Mouse (Mus musculus): ENCODE measurements around the gene Elmo1. TPM values are rescaled to one million over a fixed set of nuclear protein-coding genes. Genes with fewer than 3 reads are reported as not detected.

Gene Elmo1
- total and polyA plus RNA-seq, 3 experiments, result 5.2 to 7.6 TPM; not detected in 1

GRCm38 (mm10) chr13:20123975-20124374, 33.6 kb downstream of the Elmo1 start:
- Histone ChIP-seq H3K4me1 (ENCODE audit: control insufficient read depth in 1 of 2, insufficient read depth in 2 of 2, low read length in 2 of 2) (no peaks in the 10 kb centered on the region; a peak in 1 of 4 replicates), H3K79me2 (ENCODE audit: control insufficient read depth, insufficient read depth, low read length, poor library complexity) (no peaks in the 10 kb centered on the region), H3K9me3 (replicated peaks; ENCODE audit: insufficient read depth, low read length) (no peaks in the 10 kb centered on the region), H3K27me3 (ENCODE audit: control insufficient read depth in 1 of 2, insufficient read depth in 2 of 2, low read length in 2 of 2) (no peaks in the 10 kb centered on the region), H3K27ac (ENCODE audit: control insufficient read depth, low read depth, low read length) (no peak overlapping the region), H3K4me3 (ENCODE audit: control insufficient read depth in 1 of 2, insufficient read depth in 1 of 2, low read depth in 2 of 2, low read length in 2 of 2) (no peak overlapping the region), H3K36me3 (ENCODE audit: control insufficient read depth in 1 of 2, insufficient read depth in 2 of 2, low read length in 2 of 2) (peaks cover 0 to 2% of the 10 kb centered on the region in 2 experiments; a peak in 2 of 4 replicates), H3K9ac (ENCODE audit: control insufficient read depth, low read depth, low read length, poor library complexity, severe bottlenecking) (no peak overlapping the region)
- TF ChIP-seq ZC3H11A (IDR thresholded peaks at IDR 0.05; ENCODE audit: low read depth, low read length) (no peak), MYC (IDR thresholded peaks at IDR 0.05; ENCODE audit: low read depth, low read length) (no peak), MEF2A (IDR thresholded peaks at IDR 0.05; ENCODE audit: extremely low read depth, insufficient replicate concordance, low read depth, low read length, poor library complexity, severe bottlenecking) (no peak), JUND (IDR thresholded peaks at IDR 0.05; ENCODE audit: low read depth, low read length) (no peak), TCF12 (IDR thresholded peaks at IDR 0.05; ENCODE audit: low read depth, low read length) (no peak), CTCF (IDR thresholded peaks at IDR 0.05 in 2 of 3, conservative IDR thresholded peaks at IDR 0.05 in 1 of 3; ENCODE audit: control insufficient read depth in 1 of 3, insufficient read depth in 1 of 3, low read depth in 2 of 3, low read length in 3 of 3, poor library complexity in 1 of 3, severe bottlenecking in 1 of 3) (no peak), USF1 (IDR thresholded peaks at IDR 0.05; ENCODE audit: low read depth, low read length) (no peak), UBTF (IDR thresholded peaks at IDR 0.05; ENCODE audit: borderline replicate concordance, insufficient read depth, low read depth, low read length) (no peak), POLR2AphosphoS5 (IDR thresholded peaks at IDR 0.05; ENCODE audit: borderline replicate concordance, low read depth, low read length) (no peak), CHD1 (IDR thresholded peaks at IDR 0.05; ENCODE audit: low read depth, low read length) (no peak)
- DNase-seq (ENCODE audit: low read depth, low spot score), result no peak

- no peak for DNase-seq (ENCODE audit: low read depth, low spot score)
- Histone ChIP-seq H3K4me1 (ENCODE audit: control insufficient read depth in 1 of 2, insufficient read depth in 2 of 2, low read length in 2 of 2) (no peaks in the 10 kb centered on the region; a peak in 1 of 4 replicates), H3K9ac (ENCODE audit: control insufficient read depth, low read depth, low read length, poor library complexity, severe bottlenecking) (no peak overlapping the region), H3K79me2 (ENCODE audit: control insufficient read depth, insufficient read depth, low read length, poor library complexity) (no peaks in the 10 kb centered on the region), H3K9me3 (replicated peaks; ENCODE audit: insufficient read depth, low read length) (no peaks in the 10 kb centered on the region), H3K4me3 (ENCODE audit: control insufficient read depth in 1 of 2, insufficient read depth in 1 of 2, low read depth in 2 of 2, low read length in 2 of 2) (no peak overlapping the region), H3K27me3 (ENCODE audit: control insufficient read depth in 1 of 2, insufficient read depth in 2 of 2, low read length in 2 of 2) (no peaks in the 10 kb centered on the region), H3K36me3 (ENCODE audit: control insufficient read depth in 1 of 2, insufficient read depth in 2 of 2, low read length in 2 of 2) (peaks cover 0 to 2% of the 10 kb centered on the region in 2 experiments; a peak in 2 of 4 replicates), H3K27ac (ENCODE audit: control insufficient read depth, low read depth, low read length) (no peak overlapping the region)
- no peak for TF ChIP-seq USF1 (IDR thresholded peaks at IDR 0.05; ENCODE audit: low read depth, low read length)
- TF ChIP-seq POLR2A (IDR thresholded peaks at IDR 0.05; ENCODE audit: control insufficient read depth in 1 of 2, insufficient read depth in 1 of 2, low read depth in 1 of 2, low read length in 2 of 2, poor library complexity in 1 of 2), result no peak
- no peak for TF ChIP-seq EP300 (IDR thresholded peaks at IDR 0.05; ENCODE audit: low read depth in 1 of 2, low read length in 2 of 2)
- TF ChIP-seq POLR2AphosphoS2 (IDR thresholded peaks at IDR 0.05; ENCODE audit: low read length), result no peak
- no peak for TF ChIP-seq MEF2A (IDR thresholded peaks at IDR 0.05; ENCODE audit: extremely low read depth, insufficient replicate concordance, low read depth, low read length, poor library complexity, severe bottlenecking)
- TF ChIP-seq SMC3 (IDR thresholded peaks at IDR 0.05; ENCODE audit: low read depth, low read length), result no peak
- no peak for TF ChIP-seq JUND (IDR thresholded peaks at IDR 0.05; ENCODE audit: low read depth, low read length)
- no peak for TF ChIP-seq BHLHE40 (IDR thresholded peaks at IDR 0.05; ENCODE audit: borderline replicate concordance, low read depth, low read length)
- TF ChIP-seq USF2 (IDR thresholded peaks at IDR 0.05; ENCODE audit: borderline replicate concordance in 1 of 2, insufficient read depth in 1 of 2, low read depth in 1 of 2, low read length in 2 of 2), result no peak
Measured at GRCm38 (mm10) chr13:20124965-20125364, 34.6 kb downstream of the Elmo1 start.
